Mouse (Mus musculus) megakaryocyte, embryonic 14.5 days (primary cell): ENCODE data around the gene Ceacam13. TPM values are rescaled to one million over a fixed set of nuclear protein-coding genes. Genes with fewer than 3 reads are reported as not detected.
"Not testable (repeated sequence)": the region's sequence is repeated elsewhere in the genome, so short reads cannot be mapped to it uniquely, and the experiment has no call there.

Source experiments
- H3K27me3 ChIP-seq: replicated peaks from 2 replicates; pipeline ENCODE3; 2012; ENCODE audit warnings: inconsistent platforms
- H3K36me3 ChIP-seq: replicated peaks from 2 replicates; pipeline ENCODE3; 2012; ENCODE audit warnings: low read length, inconsistent platforms, mixed read lengths
- H3K4me1 ChIP-seq: 2 replicates; pipeline ENCODE4 v1.6.1; 2012; ENCODE audit warnings: inconsistent platforms
- H3K4me3 ChIP-seq: replicated peaks from 2 replicates; pipeline ENCODE3; 2012; ENCODE audit warnings: moderate library complexity, mild to moderate bottlenecking, inconsistent platforms
- H3K9me3 ChIP-seq: 2 replicates; pipeline ENCODE4 v1.6.1; 2012; ENCODE audit warnings: inconsistent platforms
- FLI1 ChIP-seq: IDR thresholded peaks from 2 replicates; pipeline ENCODE4 v1.6.1; 2012; ENCODE audit warnings: low read length, inconsistent platforms, mixed read lengths
- GATA1 ChIP-seq: IDR thresholded peaks from 3 replicates; pipeline ENCODE4 v1.6.1; 2012; ENCODE audit warnings: mixed read lengths, low read length, inconsistent platforms, borderline replicate concordance
- polyA plus RNA-seq: library from polyadenylated mRNA; stranded (reverse); fragments of >175 nt; gene quantifications from 2 replicates; pipeline ENCODE4 v1.2.3, GENCODE M21; 2012; ENCODE audit warnings: low replicate concordance; ENCODE audit not compliant: insufficient read depth

Ceacam13 gene
- polyA plus RNA-seq = not detected in 2 replicates

DNA sequence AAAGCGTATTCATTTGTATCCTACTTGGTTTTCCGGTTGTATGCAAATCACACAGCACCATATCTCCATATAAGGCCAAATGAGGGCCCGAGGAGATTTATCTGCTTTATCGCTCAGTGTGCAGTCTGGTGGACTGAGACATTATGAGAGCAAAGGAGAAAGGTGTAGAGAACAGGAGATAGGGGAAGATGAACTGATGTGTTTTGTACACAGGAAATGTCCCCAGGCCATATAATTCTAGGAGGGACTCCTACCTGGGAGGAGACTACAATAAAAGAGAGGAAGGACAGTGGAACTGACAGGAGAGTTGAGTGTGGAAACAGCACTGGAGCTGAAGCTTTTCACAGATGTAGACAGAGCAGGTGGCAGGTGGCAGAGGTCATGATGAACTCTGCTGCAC, at the start of gene Ceacam13:
TSS of gene Ceacam13 (plus strand) at position 301 of the 400 bp plus-strand sequence.
- no peaks in the 10 kb centered on the region for H3K4me1 ChIP-seq
- H3K36me3 ChIP-seq = no peaks in the 10 kb centered on the region
- H3K27me3 ChIP-seq = no peaks in the 10 kb centered on the region
- peaks cover 12% of the 10 kb centered on the region; the same call in 1 of the 2 replicates for H3K9me3 ChIP-seq
- TF ChIP-seq GATA1 (no peak), FLI1 (no peak)
- no peak within 1 kb of the TSS for H3K4me3 ChIP-seq

GRCm38 (mm10) chr7:17971824-17972223, 37.9 kb upstream of the Ceacam13 start, which contains the start of gene Ceacam11:
TSS of gene Ceacam11 (plus strand) at chr7:17972124.
- Histone ChIP-seq H3K27me3 (no peaks in the 10 kb centered on the region), H3K9me3 (peaks cover 10% of the 10 kb centered on the region; the same call in 1 of the 2 replicates), H3K4me3 (no peak within 1 kb of the TSS), H3K4me1 (no peaks in the 10 kb centered on the region), H3K36me3 (no peaks in the 10 kb centered on the region)
- no peak for TF ChIP-seq FLI1
- no peak for TF ChIP-seq GATA1

DNA sequence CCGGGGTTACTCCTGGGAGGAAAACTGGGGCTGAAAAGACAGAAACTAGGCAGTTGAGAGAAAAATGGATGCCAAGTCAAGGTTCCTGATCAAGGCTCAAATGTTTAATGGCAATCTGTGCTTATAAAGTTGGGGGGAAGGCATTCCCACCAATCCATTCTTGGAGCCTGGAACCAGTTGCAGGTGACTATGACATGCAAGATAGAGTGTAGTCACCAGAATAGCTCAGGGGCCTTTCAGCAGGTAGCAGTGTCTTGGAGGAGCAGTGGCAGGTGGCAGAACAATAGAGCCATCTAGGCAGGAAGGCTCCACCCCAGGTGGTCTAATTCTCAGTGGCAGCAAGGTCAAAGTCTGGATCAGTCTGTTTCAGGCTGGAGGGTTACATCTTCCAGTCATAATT, 8.6 kb upstream of the Ceacam13 start:
- H3K4me1 ChIP-seq, H3K4me3 ChIP-seq, H3K27me3 ChIP-seq, H3K36me3 ChIP-seq: not testable (repeated sequence)
- H3K9me3 ChIP-seq = peaks cover 12% of the 10 kb centered on the region; the same call in 1 of the 2 replicates

DNA sequence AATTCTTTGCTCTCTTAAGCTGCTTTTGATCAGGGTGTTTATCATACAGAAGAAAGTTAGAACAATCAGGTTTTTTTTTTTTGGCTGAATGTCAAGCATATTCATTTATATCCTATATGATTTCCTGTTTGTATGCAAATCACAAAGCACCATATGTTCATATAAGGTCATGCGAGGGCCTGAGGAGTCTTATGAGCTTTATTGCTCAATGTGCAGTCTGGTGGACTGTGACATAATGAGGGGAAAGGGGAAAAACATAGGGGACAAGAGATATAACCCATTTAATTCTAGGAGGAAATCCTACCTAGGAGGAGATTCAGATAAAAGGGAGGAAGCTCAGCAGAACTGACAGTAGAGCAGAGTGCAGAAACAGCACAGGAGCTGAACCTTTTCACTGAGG, 55.9 kb downstream of the Ceacam13 start, which contains the start of gene Ceacam12:
TSS of gene Ceacam12 (plus strand) at position 301 of the 400 bp plus-strand sequence.
- H3K36me3 ChIP-seq = no peaks in the 10 kb centered on the region
- no peak for TF ChIP-seq FLI1
- TF ChIP-seq GATA1 = no peak
- no peaks in the 10 kb centered on the region for H3K27me3 ChIP-seq
- H3K9me3 ChIP-seq = peaks cover 13% of the 10 kb centered on the region
- no peak within 1 kb of the TSS for H3K4me3 ChIP-seq
- no peaks in the 10 kb centered on the region for H3K4me1 ChIP-seq

Other genes starting within 250 kb of the Ceacam13 start
- gene Ceacam14, start 197.3 kb upstream of the Ceacam13 start, polyA plus RNA-seq = not detected in 2 replicates
- gene Gm5155, start 138.1 kb upstream of the Ceacam13 start, polyA plus RNA-seq = not detected in 2 replicates
- not detected in 2 replicates for gene Ceacam11, start 37.8 kb upstream of the Ceacam13 start, polyA plus RNA-seq
- not detected in 2 replicates for gene Ceacam12, start 56.0 kb downstream of the Ceacam13 start, polyA plus RNA-seq
- not detected in 2 replicates for gene Igfl3, start 166.6 kb downstream of the Ceacam13 start, polyA plus RNA-seq
- gene Mill1, start 235.5 kb downstream of the Ceacam13 start, polyA plus RNA-seq = not detected in 2 replicates